Mouse (Mus musculus): ENCODE data around the gene Fth1. TPM values are rescaled to one million over a fixed set of nuclear protein-coding genes. Genes with fewer than 3 reads are reported as not detected.
"Not testable (repeated sequence)": the region's sequence is repeated elsewhere in the genome, so short reads cannot be mapped to it uniquely, and the experiment has no call there.

Gene Fth1
- polyA plus RNA-seq, 1 experiment from 2014 or later: 1,529 TPM

DNA sequence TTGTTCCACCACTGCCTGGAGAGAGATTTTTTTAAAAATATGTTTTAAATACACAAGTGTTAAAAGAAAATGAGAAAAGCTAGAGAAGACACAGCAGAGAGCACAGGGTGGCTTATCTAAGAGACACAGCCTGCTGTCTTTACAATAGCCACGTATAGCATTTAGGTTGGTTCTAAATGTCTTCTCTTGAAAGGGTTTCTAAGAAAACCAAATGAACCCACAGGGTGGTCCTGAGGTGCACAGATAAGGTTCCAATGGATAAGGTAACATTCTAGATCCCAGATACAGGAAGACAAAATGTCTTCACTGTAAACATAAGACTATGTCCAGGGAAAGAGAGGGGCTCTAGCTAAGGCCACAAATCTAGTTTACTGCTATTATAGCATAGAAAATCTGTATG is 25.0 kb upstream of the Fth1 start:
- ATAC-seq (replicated peaks; ENCODE audit: low FRiP score, low TSS enrichment, low read depth): no peak
- H3K9me3 ChIP-seq (ENCODE audit: control insufficient read depth, low read length): no peaks in the 10 kb centered on the region
- H3K4me3 ChIP-seq (ENCODE audit: low read depth, low read length): no peak overlapping the region
- peak overlapping the region; percentile 84 for H3K27ac ChIP-seq (ENCODE audit: low read depth)
- DNase-seq (ENCODE audit: low spot score): no peak
- H3K4me1 ChIP-seq (replicated peaks; ENCODE audit: control insufficient read depth, insufficient read depth, low read length): peaks cover 13% of the 10 kb centered on the region
- H3K27me3 ChIP-seq (replicated peaks; ENCODE audit: control insufficient read depth, insufficient read depth, low read length): no peaks in the 10 kb centered on the region
- no peak overlapping the region for H3K4me2 ChIP-seq (ENCODE audit: low read length)
- H3K36me3 ChIP-seq (ENCODE audit: control insufficient read depth, insufficient read depth, low read length): no peaks in the 10 kb centered on the region
- 74% methylated on average over 1 of the region's 1 CpGs for WGBS
- no peak overlapping the region for H3K9ac ChIP-seq (ENCODE audit: low read length)

GRCm38 (mm10) chr19:9956624-9957388 is 23.6 kb upstream of the Fth1 start:
- H3K9me3 ChIP-seq (ENCODE audit: control insufficient read depth, low read length): no peaks in the 10 kb centered on the region
- no peak overlapping the region for H3K9ac ChIP-seq (ENCODE audit: low read length)
- no peak overlapping the region for H3K27ac ChIP-seq (ENCODE audit: low read depth)
- WGBS: 75% methylated on average over 4 of the region's 4 CpGs
- ATAC-seq (replicated peaks; ENCODE audit: low FRiP score, low TSS enrichment, low read depth) (no peak), DNase-seq (ENCODE audit: low spot score) (no peak)
- H3K27me3 ChIP-seq (replicated peaks; ENCODE audit: control insufficient read depth, insufficient read depth, low read length): no peaks in the 10 kb centered on the region
- H3K4me3 ChIP-seq (ENCODE audit: low read depth, low read length): no peak overlapping the region
- H3K36me3 ChIP-seq (ENCODE audit: control insufficient read depth, insufficient read depth, low read length): no peaks in the 10 kb centered on the region
- no peak overlapping the region for H3K4me2 ChIP-seq (ENCODE audit: low read length)
- H3K4me1 ChIP-seq (replicated peaks; ENCODE audit: control insufficient read depth, insufficient read depth, low read length): peaks cover 13% of the 10 kb centered on the region

DNA sequence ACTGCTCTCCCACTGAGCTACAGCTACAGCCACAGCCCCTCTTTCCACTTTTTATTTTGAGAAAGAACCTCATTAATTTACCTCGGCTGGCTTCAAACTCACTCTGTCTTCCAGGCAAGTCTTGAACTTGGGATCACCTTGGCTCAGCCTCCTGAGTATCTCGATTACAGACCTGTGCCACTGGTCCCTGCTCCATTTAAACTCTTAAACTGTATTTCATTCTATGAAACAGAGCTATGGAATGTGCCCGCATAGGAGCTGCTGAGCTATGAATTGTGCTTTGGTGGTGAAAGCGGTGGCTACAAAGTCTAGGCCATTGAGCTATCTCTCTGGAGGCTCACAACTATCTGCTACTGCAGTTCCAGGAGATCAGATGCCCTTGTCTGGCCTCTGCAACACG is 22.4 kb upstream of the Fth1 start:
- Histone ChIP-seq H3K4me3 (ENCODE audit: low read depth, low read length) (no peak overlapping the region), H3K36me3 (ENCODE audit: control insufficient read depth, insufficient read depth, low read length) (no peaks in the 10 kb centered on the region), H3K9me3 (ENCODE audit: control insufficient read depth, low read length) (no peaks in the 10 kb centered on the region), H3K4me2 (ENCODE audit: low read length) (no peak overlapping the region), H3K27ac (ENCODE audit: low read depth) (no peak overlapping the region), H3K4me1 (replicated peaks; ENCODE audit: control insufficient read depth, insufficient read depth, low read length) (peaks cover 13% of the 10 kb centered on the region), H3K9ac (ENCODE audit: low read length) (no peak overlapping the region), H3K27me3 (replicated peaks; ENCODE audit: control insufficient read depth, insufficient read depth, low read length) (no peaks in the 10 kb centered on the region)
- 89% methylated on average over 5 of the region's 5 CpGs for WGBS
- ATAC-seq (replicated peaks; ENCODE audit: low FRiP score, low TSS enrichment, low read depth): no peak
- no peak for DNase-seq (ENCODE audit: low spot score)

DNA sequence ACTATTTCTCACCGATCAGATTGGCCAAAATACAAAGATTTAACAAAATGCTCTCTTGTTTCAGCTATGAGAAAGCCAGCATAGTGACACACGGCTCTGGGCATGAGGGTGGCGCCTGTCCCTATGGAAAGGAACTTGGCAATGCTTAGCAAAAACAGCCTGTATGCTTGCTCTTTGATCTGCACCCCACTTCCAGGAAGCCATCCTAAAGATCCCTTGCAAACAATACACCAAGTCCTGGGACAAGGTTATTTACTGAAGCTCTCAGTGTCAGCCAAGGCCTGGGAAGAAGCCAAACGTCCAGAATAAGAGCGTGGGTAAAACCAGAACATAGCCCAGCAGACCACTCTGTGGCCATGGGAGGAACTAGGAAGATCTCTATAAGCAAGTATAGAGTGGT is 19.6 kb upstream of the Fth1 start:
- DNase-seq (ENCODE audit: low spot score) (no peak), ATAC-seq (replicated peaks; ENCODE audit: low FRiP score, low TSS enrichment, low read depth) (no peak)
- Histone ChIP-seq H3K27ac (ENCODE audit: low read depth) (no peak overlapping the region), H3K4me1 (replicated peaks; ENCODE audit: control insufficient read depth, insufficient read depth, low read length) (no peaks in the 10 kb centered on the region), H3K36me3 (ENCODE audit: control insufficient read depth, insufficient read depth, low read length) (no peaks in the 10 kb centered on the region), H3K9ac (ENCODE audit: low read length) (no peak overlapping the region), H3K27me3 (replicated peaks; ENCODE audit: control insufficient read depth, insufficient read depth, low read length) (no peaks in the 10 kb centered on the region), H3K4me2 (ENCODE audit: low read length) (no peak overlapping the region), H3K4me3 (ENCODE audit: low read depth, low read length) (no peak overlapping the region), H3K9me3 (ENCODE audit: control insufficient read depth, low read length) (no peaks in the 10 kb centered on the region)
- 79% methylated on average over 5 of the region's 5 CpGs for WGBS

- WGBS: 12% methylated on average over 7 of the region's 7 CpGs
- Histone ChIP-seq H3K27me3 (replicated peaks; ENCODE audit: control insufficient read depth, insufficient read depth, low read length) (no peaks in the 10 kb centered on the region), H3K36me3 (ENCODE audit: control insufficient read depth, insufficient read depth, low read length) (no peaks in the 10 kb centered on the region), H3K4me1 (replicated peaks; ENCODE audit: control insufficient read depth, insufficient read depth, low read length) (no peaks in the 10 kb centered on the region), H3K9me3 (ENCODE audit: control insufficient read depth, low read length) (no peaks in the 10 kb centered on the region), H3K27ac (ENCODE audit: low read depth) (no peak overlapping the region), H3K4me3 (ENCODE audit: low read depth, low read length) (no peak overlapping the region), H3K9ac (ENCODE audit: low read length) (no peak overlapping the region), H3K4me2 (ENCODE audit: low read length) (no peak overlapping the region)
- ATAC-seq (replicated peaks; ENCODE audit: low FRiP score, low TSS enrichment, low read depth) (no peak), DNase-seq (ENCODE audit: low spot score) (no peak)
Measured at GRCm38 (mm10) chr19:9964205-9964916, 16.0 kb upstream of the Fth1 start.

DNA sequence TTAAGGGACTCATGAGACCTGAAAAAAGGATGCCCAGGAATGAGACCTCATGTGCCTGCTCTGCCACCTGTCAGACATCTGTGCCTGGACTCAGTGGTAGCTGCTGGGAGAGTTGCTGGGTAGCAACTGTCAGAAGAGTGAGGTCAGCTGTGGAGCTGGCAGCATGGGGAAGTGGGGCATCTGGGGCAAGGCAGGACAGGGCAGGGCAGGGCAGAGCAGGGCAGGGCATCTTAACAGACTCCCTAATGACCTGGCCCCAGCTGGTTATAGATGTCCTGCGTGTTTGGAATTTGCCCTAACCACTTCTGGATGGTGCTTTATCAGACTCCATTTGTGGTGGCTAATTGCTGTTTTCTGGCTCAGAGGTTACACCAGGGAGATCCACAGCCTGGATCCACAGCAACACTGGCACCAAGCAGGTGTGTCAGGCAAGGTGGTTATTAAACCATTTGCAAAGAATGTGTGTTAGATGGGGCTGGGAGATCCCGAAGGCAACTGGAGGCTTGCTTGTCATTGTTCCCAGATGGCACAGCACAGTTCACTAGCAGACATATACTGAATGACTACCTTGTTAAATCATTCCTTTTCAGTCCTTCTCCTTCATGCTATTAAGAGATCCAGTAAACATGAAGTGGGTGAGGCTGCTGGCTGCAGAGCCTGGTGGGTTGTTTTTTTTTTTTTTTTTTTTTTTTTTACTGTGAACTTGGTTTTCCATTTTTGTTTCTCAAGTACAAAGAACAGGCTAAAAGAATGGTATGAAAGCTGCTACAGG is 14.1 kb upstream of the Fth1 start:
- no peaks in the 10 kb centered on the region for H3K4me1 ChIP-seq (replicated peaks; ENCODE audit: control insufficient read depth, insufficient read depth, low read length)
- DNase-seq (ENCODE audit: low spot score): no peak

GRCm38 (mm10) chr19:9968081-9968787 is 12.2 kb upstream of the Fth1 start:
- WGBS: 83% methylated on average over 8 of the region's 10 CpGs

More for the DNA sequence above, 14.1 kb upstream of the Fth1 start:
- no peaks in the 10 kb centered on the region for H3K9me3 ChIP-seq (ENCODE audit: control insufficient read depth, low read length)
- no peak for ATAC-seq (replicated peaks; ENCODE audit: low FRiP score, low TSS enrichment, low read depth)
- WGBS: 61% methylated on average over 2 of the region's 2 CpGs
- H3K36me3 ChIP-seq (ENCODE audit: control insufficient read depth, insufficient read depth, low read length): no peaks in the 10 kb centered on the region
- no peak overlapping the region for H3K9ac ChIP-seq (ENCODE audit: low read length)
- no peak overlapping the region for H3K4me3 ChIP-seq (ENCODE audit: low read depth, low read length)
- H3K4me2 ChIP-seq (ENCODE audit: low read length): no peak overlapping the region
- no peak overlapping the region for H3K27ac ChIP-seq (ENCODE audit: low read depth)
- no peaks in the 10 kb centered on the region for H3K27me3 ChIP-seq (replicated peaks; ENCODE audit: control insufficient read depth, insufficient read depth, low read length)

GRCm38 (mm10) chr19:9974853-9975252 is 5.5 kb upstream of the Fth1 start:
- H3K27ac ChIP-seq (ENCODE audit: low read depth); H3K27me3 ChIP-seq (replicated peaks; ENCODE audit: control insufficient read depth, insufficient read depth, low read length): not testable (repeated sequence)
- WGBS: 79% methylated on average over 2 of the region's 2 CpGs

More at GRCm38 (mm10) chr19:9968081-9968787, 12.2 kb upstream of the Fth1 start:
- no peaks in the 10 kb centered on the region for H3K36me3 ChIP-seq (ENCODE audit: control insufficient read depth, insufficient read depth, low read length)
- no peak overlapping the region for H3K4me3 ChIP-seq (ENCODE audit: low read depth, low read length)
- H3K27ac ChIP-seq (ENCODE audit: low read depth): no peak overlapping the region
- H3K9me3 ChIP-seq (ENCODE audit: control insufficient read depth, low read length): no peaks in the 10 kb centered on the region
- H3K27me3 ChIP-seq (replicated peaks; ENCODE audit: control insufficient read depth, insufficient read depth, low read length): no peaks in the 10 kb centered on the region
- H3K4me2 ChIP-seq (ENCODE audit: low read length): no peak overlapping the region
- no peaks in the 10 kb centered on the region for H3K4me1 ChIP-seq (replicated peaks; ENCODE audit: control insufficient read depth, insufficient read depth, low read length)
- DNase-seq (ENCODE audit: low spot score) (no peak), ATAC-seq (replicated peaks; ENCODE audit: low FRiP score, low TSS enrichment, low read depth) (no peak)
- no peak overlapping the region for H3K9ac ChIP-seq (ENCODE audit: low read length)

More at GRCm38 (mm10) chr19:9974853-9975252, 5.5 kb upstream of the Fth1 start:
- not testable (repeated sequence) for H3K36me3 ChIP-seq (ENCODE audit: control insufficient read depth, insufficient read depth, low read length); H3K4me2 ChIP-seq (ENCODE audit: low read length); H3K4me3 ChIP-seq (ENCODE audit: low read depth, low read length); H3K9me3 ChIP-seq (ENCODE audit: control insufficient read depth, low read length); H3K4me1 ChIP-seq (replicated peaks; ENCODE audit: control insufficient read depth, insufficient read depth, low read length); DNase-seq (ENCODE audit: low spot score); H3K9ac ChIP-seq (ENCODE audit: low read length)
- peak; percentile 70 for ATAC-seq (replicated peaks; ENCODE audit: low FRiP score, low TSS enrichment, low read depth)
